Mouse (Mus musculus): ENCODE data around the gene Dach1. TPM values are rescaled to one million over a fixed set of nuclear protein-coding genes. Genes with fewer than 3 reads are reported as not detected.

Gene Dach1
- polyA plus RNA-seq, 1 experiment: 0.23 TPM

DNA sequence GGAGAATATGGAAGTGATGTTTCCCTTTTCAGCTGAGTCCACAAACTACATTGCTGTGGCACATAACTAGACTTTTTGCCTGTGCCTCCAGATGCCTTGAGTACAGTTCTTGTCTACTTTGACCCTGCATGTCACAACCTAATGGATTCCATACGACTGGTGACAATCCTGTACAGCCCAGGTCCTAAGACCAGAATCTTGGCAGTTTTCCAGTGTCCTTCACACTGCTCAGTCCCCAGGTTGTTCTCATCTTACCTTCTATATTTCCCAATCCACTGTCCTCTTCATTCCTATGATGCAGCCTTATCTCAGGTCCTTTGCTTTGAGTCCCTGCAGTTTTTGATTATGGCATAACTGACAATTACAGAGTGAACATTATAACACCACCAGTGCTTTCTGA, 131.0 kb downstream of the Dach1 start:
- 84% methylated on average over 1 of the region's 1 CpGs for WGBS
- Histone ChIP-seq H3K27me3 (ENCODE audit: control insufficient read depth, insufficient read depth, low read length) (no peaks in the 10 kb centered on the region), H3K36me3 (ENCODE audit: control insufficient read depth, insufficient read depth, low read length) (no peaks in the 10 kb centered on the region), H3K27ac (ENCODE audit: insufficient read depth, low read length) (no peak overlapping the region), H3K4me3 (ENCODE audit: extremely low read depth, insufficient read depth, insufficient read length) (no peak overlapping the region), H3K4me1 (ENCODE audit: control insufficient read depth, insufficient read depth, insufficient read length) (no peaks in the 10 kb centered on the region)
- no peak for DNase-seq (ENCODE audit: low read depth in 1 of 2, low spot score in 2 of 2)
- TF ChIP-seq CTCF (IDR thresholded peaks at IDR 0.05; ENCODE audit: extremely low read depth, insufficient read depth, insufficient read length, insufficient replicate concordance) (no peak), POLR2A (IDR thresholded peaks at IDR 0.05; ENCODE audit: low read depth, low read length) (no peak)

DNA sequence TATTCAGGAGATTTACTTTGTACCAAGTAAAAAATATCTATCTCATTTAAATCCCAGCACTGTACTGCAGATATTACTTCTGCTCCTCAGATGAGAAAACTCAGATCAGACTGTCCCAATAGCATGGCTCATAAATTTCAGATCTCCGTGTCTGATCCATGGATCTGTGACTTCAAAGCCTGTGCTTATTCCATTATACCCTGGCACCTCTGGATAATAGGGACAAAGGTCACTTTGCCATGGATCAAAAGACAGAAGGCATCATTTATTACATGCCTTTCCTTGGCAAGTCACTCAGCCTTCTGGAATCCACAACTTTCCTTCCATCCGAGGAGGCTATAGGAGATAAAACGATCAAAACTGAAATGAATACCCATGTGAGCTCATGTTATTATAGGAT, 132.4 kb downstream of the Dach1 start:
- Histone ChIP-seq H3K4me1 (ENCODE audit: control insufficient read depth, insufficient read depth, insufficient read length) (no peaks in the 10 kb centered on the region), H3K27ac (ENCODE audit: insufficient read depth, low read length) (no peak overlapping the region), H3K36me3 (ENCODE audit: control insufficient read depth, insufficient read depth, low read length) (no peaks in the 10 kb centered on the region), H3K4me3 (ENCODE audit: extremely low read depth, insufficient read depth, insufficient read length) (no peak overlapping the region), H3K27me3 (ENCODE audit: control insufficient read depth, insufficient read depth, low read length) (no peaks in the 10 kb centered on the region)
- TF ChIP-seq CTCF (IDR thresholded peaks at IDR 0.05; ENCODE audit: extremely low read depth, insufficient read depth, insufficient read length, insufficient replicate concordance): no peak
- TF ChIP-seq POLR2A (IDR thresholded peaks at IDR 0.05; ENCODE audit: low read depth, low read length): no peak
- WGBS: 88% methylated on average over 3 of the region's 3 CpGs
- DNase-seq (ENCODE audit: low read depth in 1 of 2, low spot score in 2 of 2): no peak

DNA sequence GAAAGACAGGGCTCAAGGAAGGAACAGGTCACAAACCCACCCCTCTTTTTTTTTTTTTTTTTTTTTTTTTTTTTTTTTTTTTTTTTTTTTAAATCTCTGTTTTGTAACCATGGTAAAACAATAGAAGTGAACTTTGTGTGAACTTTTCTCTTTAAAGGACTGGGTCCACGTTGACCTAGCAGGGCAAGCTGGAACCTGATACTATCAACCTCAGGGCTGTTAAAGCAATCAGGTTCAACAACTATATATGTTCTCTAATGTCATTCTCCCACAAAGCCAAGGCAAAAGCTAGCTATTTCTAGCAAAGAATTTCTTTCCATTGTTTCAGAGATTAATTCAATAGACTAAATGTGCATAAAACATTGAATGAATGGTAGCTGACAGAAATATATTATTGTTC, 134.3 kb downstream of the Dach1 start:
- Histone ChIP-seq H3K27me3 (ENCODE audit: control insufficient read depth, insufficient read depth, low read length) (no peaks in the 10 kb centered on the region), H3K4me1 (ENCODE audit: control insufficient read depth, insufficient read depth, insufficient read length) (no peaks in the 10 kb centered on the region), H3K27ac (ENCODE audit: insufficient read depth, low read length) (no peak overlapping the region), H3K36me3 (ENCODE audit: control insufficient read depth, insufficient read depth, low read length) (no peaks in the 10 kb centered on the region), H3K4me3 (ENCODE audit: extremely low read depth, insufficient read depth, insufficient read length) (no peak overlapping the region)
- WGBS: 6% methylated on average over 1 of the region's 1 CpGs
- DNase-seq (ENCODE audit: low read depth in 1 of 2, low spot score in 2 of 2): no peak
- no peak for TF ChIP-seq POLR2A (IDR thresholded peaks at IDR 0.05; ENCODE audit: low read depth, low read length)
- no peak for TF ChIP-seq CTCF (IDR thresholded peaks at IDR 0.05; ENCODE audit: extremely low read depth, insufficient read depth, insufficient read length, insufficient replicate concordance)

DNA sequence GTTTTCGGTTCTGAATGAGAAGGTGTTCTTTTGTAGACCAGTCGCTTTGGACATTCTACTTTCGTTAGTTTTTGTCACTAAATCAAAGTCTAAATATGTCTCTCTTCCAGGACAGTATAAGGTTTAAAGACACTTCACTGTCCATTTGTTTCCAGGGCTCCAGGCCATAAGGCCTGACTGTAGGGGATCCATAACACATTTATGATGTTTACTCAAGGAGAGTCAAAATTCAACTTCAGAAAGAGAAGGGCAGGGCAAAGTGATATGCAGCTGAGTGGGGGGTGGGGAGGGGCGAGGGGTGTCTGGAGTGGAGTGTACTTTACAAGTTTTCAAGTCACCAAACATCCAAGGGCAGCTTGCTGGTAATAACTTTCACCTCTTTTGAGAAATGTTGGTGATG, 146.0 kb downstream of the Dach1 start:
- no peaks in the 10 kb centered on the region for H3K4me1 ChIP-seq (ENCODE audit: control insufficient read depth, insufficient read depth, insufficient read length)
- no peak overlapping the region for H3K4me3 ChIP-seq (ENCODE audit: extremely low read depth, insufficient read depth, insufficient read length)
- 88% methylated on average over 4 of the region's 4 CpGs for WGBS
- no peaks in the 10 kb centered on the region for H3K36me3 ChIP-seq (ENCODE audit: control insufficient read depth, insufficient read depth, low read length)
- DNase-seq (ENCODE audit: low read depth in 1 of 2, low spot score in 2 of 2): no peak
- H3K27ac ChIP-seq (ENCODE audit: insufficient read depth, low read length): no peak overlapping the region
- TF ChIP-seq POLR2A (IDR thresholded peaks at IDR 0.05; ENCODE audit: low read depth, low read length) (no peak), CTCF (IDR thresholded peaks at IDR 0.05; ENCODE audit: extremely low read depth, insufficient read depth, insufficient read length, insufficient replicate concordance) (no peak)
- no peaks in the 10 kb centered on the region for H3K27me3 ChIP-seq (ENCODE audit: control insufficient read depth, insufficient read depth, low read length)

DNA sequence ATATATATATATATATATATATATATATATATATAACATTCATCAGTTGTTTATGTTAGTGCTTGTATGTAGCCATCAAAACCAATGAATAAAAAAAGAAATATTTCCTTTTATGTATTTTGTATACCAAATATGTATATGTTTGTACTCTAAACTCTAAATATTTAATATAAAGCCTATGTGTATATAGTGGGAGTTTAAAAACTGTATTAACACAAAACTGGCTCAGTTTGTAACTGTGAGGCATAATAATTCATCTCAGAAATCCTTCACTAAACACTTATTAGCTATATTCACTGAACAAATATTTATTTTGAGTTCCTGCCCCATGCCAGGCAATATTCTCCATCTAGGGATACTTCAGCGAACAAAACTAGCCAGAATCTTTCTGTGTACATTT, 155.5 kb downstream of the Dach1 start:
- H3K27ac ChIP-seq (ENCODE audit: insufficient read depth, low read length): no peak overlapping the region
- H3K36me3 ChIP-seq (ENCODE audit: control insufficient read depth, insufficient read depth, low read length): no peaks in the 10 kb centered on the region
- no peaks in the 10 kb centered on the region for H3K4me1 ChIP-seq (ENCODE audit: control insufficient read depth, insufficient read depth, insufficient read length)
- TF ChIP-seq POLR2A (IDR thresholded peaks at IDR 0.05; ENCODE audit: low read depth, low read length) (no peak), CTCF (IDR thresholded peaks at IDR 0.05; ENCODE audit: extremely low read depth, insufficient read depth, insufficient read length, insufficient replicate concordance) (no peak)
- no peak for DNase-seq (ENCODE audit: low read depth in 1 of 2, low spot score in 2 of 2)
- no peaks in the 10 kb centered on the region for H3K27me3 ChIP-seq (ENCODE audit: control insufficient read depth, insufficient read depth, low read length)
- H3K4me3 ChIP-seq (ENCODE audit: extremely low read depth, insufficient read depth, insufficient read length): no peak overlapping the region
- 84% methylated on average over 1 of the region's 1 CpGs for WGBS

DNA sequence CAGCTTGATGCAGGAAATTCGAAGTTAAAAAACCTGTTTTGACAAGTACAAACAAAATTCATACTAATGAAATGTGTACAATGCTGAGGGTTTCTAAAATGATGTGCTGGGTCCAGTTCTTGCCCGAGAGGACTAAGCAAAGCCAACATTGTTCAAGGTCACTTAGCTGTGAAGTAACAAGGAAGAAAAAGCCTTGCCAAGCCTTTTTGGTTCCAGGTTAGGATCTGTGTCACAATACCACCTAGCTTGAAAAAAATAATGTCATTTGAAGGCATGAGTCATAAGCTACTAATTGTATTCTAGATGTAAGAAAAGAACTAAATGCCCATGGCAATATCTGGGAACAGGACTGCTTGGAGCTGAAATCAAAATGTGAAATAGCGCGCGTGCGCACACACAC, 161.1 kb downstream of the Dach1 start:
- H3K4me3 ChIP-seq (ENCODE audit: extremely low read depth, insufficient read depth, insufficient read length): no peak overlapping the region
- TF ChIP-seq POLR2A (IDR thresholded peaks at IDR 0.05; ENCODE audit: low read depth, low read length): no peak
- TF ChIP-seq CTCF (IDR thresholded peaks at IDR 0.05; ENCODE audit: extremely low read depth, insufficient read depth, insufficient read length, insufficient replicate concordance): no peak
- no peaks in the 10 kb centered on the region for H3K4me1 ChIP-seq (ENCODE audit: control insufficient read depth, insufficient read depth, insufficient read length)
- H3K36me3 ChIP-seq (ENCODE audit: control insufficient read depth, insufficient read depth, low read length): no peaks in the 10 kb centered on the region
- no peak overlapping the region for H3K27ac ChIP-seq (ENCODE audit: insufficient read depth, low read length)
- no peak for DNase-seq (ENCODE audit: low read depth in 1 of 2, low spot score in 2 of 2)
- 87% methylated on average over 6 of the region's 6 CpGs for WGBS
- no peaks in the 10 kb centered on the region for H3K27me3 ChIP-seq (ENCODE audit: control insufficient read depth, insufficient read depth, low read length)

DNA sequence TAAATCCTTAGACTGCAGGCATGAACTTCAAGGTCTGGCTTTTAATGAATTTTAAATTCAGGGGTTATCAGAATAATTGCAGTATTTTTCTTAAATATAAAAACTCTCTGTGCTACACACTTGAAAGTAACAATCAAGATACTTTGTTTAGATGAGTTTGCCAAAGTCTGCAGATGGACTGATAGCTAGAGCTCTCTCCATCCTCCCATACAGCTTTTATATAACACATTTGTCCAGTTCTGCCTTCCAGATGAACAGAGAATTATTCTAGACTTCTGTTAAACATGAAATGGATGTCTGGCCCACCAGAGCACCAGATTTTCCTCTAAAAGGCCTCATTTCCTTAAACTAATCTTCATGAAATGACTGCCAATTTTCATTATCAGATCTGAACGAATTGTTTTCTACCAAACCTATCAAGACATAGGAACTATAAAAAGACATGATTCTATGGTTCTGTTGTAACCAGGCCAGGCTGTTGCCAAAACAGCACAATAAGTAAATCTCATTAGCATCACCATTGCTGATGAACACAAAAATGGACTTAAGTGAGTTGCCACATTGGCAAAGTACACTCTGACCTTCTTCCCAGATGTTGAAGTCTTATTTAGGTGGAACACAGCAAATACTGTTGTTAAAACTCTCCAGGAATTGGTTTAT, 167.4 kb downstream of the Dach1 start:
- H3K4me3 ChIP-seq (ENCODE audit: extremely low read depth, insufficient read depth, insufficient read length): no peak overlapping the region
- 60% methylated on average over 1 of the region's 1 CpGs for WGBS
- DNase-seq (ENCODE audit: low read depth in 1 of 2, low spot score in 2 of 2): no peak
- no peaks in the 10 kb centered on the region for H3K36me3 ChIP-seq (ENCODE audit: control insufficient read depth, insufficient read depth, low read length)
- TF ChIP-seq POLR2A (IDR thresholded peaks at IDR 0.05; ENCODE audit: low read depth, low read length) (no peak), CTCF (IDR thresholded peaks at IDR 0.05; ENCODE audit: extremely low read depth, insufficient read depth, insufficient read length, insufficient replicate concordance) (no peak)
- no peak overlapping the region for H3K27ac ChIP-seq (ENCODE audit: insufficient read depth, low read length)
- H3K27me3 ChIP-seq (ENCODE audit: control insufficient read depth, insufficient read depth, low read length): no peaks in the 10 kb centered on the region
- H3K4me1 ChIP-seq (ENCODE audit: control insufficient read depth, insufficient read depth, insufficient read length): no peaks in the 10 kb centered on the region
